Mouse (Mus musculus) kidney, postnatal 0 days (tissue): ENCODE data around the gene Tmem206. TPM values are rescaled to one million over a fixed set of nuclear protein-coding genes. Genes with fewer than 3 reads are reported as not detected.

Source experiments
- ATAC-seq: fragments of 200-750 bp; cut with Nextera tagmentation; replicated peaks from 2 replicates; pipeline ENCODE4 v1.8.0; 2017; ENCODE audit warnings: low read depth, moderate number of reproducible peaks, moderate TSS enrichment, moderate library complexity; ENCODE audit not compliant: low FRiP score
- DNase-seq: peaks from one replicate; pipeline ENCODE4 v3.0.0-alpha.2; 2016; ENCODE audit warnings: low spot score
- H3K27ac ChIP-seq: fragments of 300-500 bp; sonication (generic); 2 replicates; pipeline ENCODE4 v1.5.1; 2014; ENCODE audit warnings: mild to moderate bottlenecking
- H3K27me3 ChIP-seq: fragments of 300-500 bp; sonication (generic); 2 replicates; pipeline ENCODE4 v1.6.1; 2014; ENCODE audit warnings: low read length, mixed read lengths; ENCODE audit not compliant: insufficient read depth
- H3K36me3 ChIP-seq: fragments of 300-500 bp; sonication (generic); 2 replicates; pipeline ENCODE4 v1.6.1; 2014; ENCODE audit warnings: low read length, mixed read lengths; ENCODE audit not compliant: insufficient read depth
- H3K4me1 ChIP-seq: fragments of 300-500 bp; sonication (generic); replicated peaks from 2 replicates; pipeline ENCODE4 v1.6.1; 2014; ENCODE audit warnings: antibody characterized with exemption, low read length, mixed read lengths; ENCODE audit not compliant: insufficient read depth
- H3K4me2 ChIP-seq: fragments of 300-500 bp; sonication (generic); 2 replicates; pipeline ENCODE4 v1.6.1; 2014; ENCODE audit warnings: mild to moderate bottlenecking, low read length, moderate library complexity, mixed read lengths
- H3K4me3 ChIP-seq: fragments of 300-500 bp; sonication (generic); replicated peaks from 2 replicates; pipeline ENCODE4 v1.5.1; 2014; ENCODE audit warnings: low read depth, low read length
- H3K9ac ChIP-seq: fragments of 300-500 bp; sonication (generic); 2 replicates; pipeline ENCODE4 v1.6.1; 2014; ENCODE audit warnings: low read depth, low read length
- H3K9me3 ChIP-seq: fragments of 300-500 bp; sonication (generic); replicated peaks from 2 replicates; pipeline ENCODE4 v1.6.1; 2016; ENCODE audit warnings: low read length, inconsistent platforms, mixed read lengths
- CTCF ChIP-seq: IDR thresholded peaks from 2 replicates; pipeline ENCODE4 v1.5.1; 2016; ENCODE audit warnings: antibody characterized with exemption, low read depth, mild to moderate bottlenecking, moderate library complexity
- WGBS: fragments of 180-500 bp; shearing (Covaris S2); extraction: QIAGEN DNeasy Blood & Tissue Kit; methylation state at CpG from one replicate; pipeline ENCODE4 v1.1.7; 2014; 5-methylcytosine and 5-hydroxymethylcytosine counted together
- polyA plus RNA-seq: library from polyadenylated mRNA; unstranded; fragments of >200 nt; fragmentation: Nextera tagmentation; extraction: Ambion mirVana; gene quantifications from 2 replicates; pipeline ENCODE4 v1.2.1, GENCODE M21; 2015

Gene Tmem206
- polyA plus RNA-seq, 1 experiment from 2014 or later: 19.7 TPM

DNA sequence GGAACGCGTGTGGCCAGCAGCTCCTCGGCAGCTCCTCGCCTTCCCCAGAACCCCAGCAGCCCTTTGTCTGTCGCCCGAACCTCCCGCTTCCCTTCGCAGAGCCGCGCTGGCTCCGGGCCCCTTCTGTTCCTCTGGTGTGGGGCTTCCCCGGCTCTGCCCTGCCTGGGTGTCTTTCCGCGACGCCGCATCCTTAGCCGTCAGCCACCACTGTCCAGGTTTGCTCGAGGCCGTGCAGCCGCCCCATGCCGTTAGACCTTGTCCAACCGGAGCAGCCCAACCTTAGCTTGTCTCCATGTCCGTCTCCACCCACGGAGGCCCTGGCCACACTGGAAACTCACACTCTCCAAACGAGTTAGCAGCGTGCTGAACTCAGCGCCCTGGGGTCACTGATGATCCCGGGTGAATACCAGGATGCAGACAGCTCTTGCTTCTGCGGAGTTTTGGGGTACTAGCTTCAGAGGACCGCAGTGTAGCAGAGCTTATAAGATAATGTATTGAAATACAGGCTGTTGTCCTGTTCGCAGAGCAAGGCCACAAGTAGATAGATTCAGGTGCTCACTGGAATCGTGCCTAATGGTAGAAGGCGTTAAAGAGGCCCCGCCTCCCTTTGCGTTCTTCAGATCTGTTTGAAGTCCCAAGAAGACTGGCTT is 646 bp downstream of the Tmem206 start:
- peak; percentile 38 for ATAC-seq
- Histone ChIP-seq H3K9me3 (no peaks in the 10 kb centered on the region), H3K27me3 (no peaks in the 10 kb centered on the region), H3K27ac (peak overlapping the region; percentile 60), H3K4me1 (peaks cover 7% of the 10 kb centered on the region; the same call in 1 of the 2 replicates), H3K36me3 (no peaks in the 10 kb centered on the region; the same call in 1 of the 2 replicates), H3K4me2 (peak overlapping the region; percentile 85), H3K4me3 (peak overlapping the region; percentile 56), H3K9ac (peak overlapping the region; percentile 75)
- no peak for TF ChIP-seq CTCF
- 1% methylated on average over 34 of the region's 35 CpGs for WGBS
- peak; percentile 46 for DNase-seq

DNA sequence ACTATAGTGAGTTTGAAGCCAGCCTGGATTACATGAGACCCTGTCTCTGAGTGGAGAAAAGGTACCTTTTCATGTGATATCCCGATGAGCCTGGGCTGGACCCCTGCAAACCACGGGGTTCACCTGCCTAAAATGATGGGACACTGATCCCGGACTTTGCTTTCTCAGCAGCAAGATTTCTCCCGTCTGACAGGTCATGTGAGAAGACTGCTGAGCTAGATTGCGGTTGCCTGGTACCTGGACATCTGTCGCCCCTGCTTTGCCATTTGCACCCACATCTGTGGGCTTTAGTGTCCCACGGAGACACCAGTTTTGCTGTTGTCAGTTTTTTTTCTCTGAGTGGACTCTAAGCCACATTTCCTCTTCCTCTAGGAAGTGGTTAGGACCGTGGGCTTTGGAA is 1.5 kb downstream of the Tmem206 start:
- Histone ChIP-seq H3K36me3 (no peaks in the 10 kb centered on the region; the same call in 1 of the 2 replicates), H3K4me2 (peak overlapping the region; percentile 85), H3K9me3 (no peaks in the 10 kb centered on the region), H3K4me1 (peaks cover 7% of the 10 kb centered on the region; the same call in 1 of the 2 replicates), H3K27ac (peak overlapping the region; percentile 60; the same call in 1 of the 2 replicates), H3K9ac (no peak overlapping the region), H3K4me3 (no peak overlapping the region), H3K27me3 (no peaks in the 10 kb centered on the region)
- ATAC-seq (no peak), DNase-seq (no peak)
- 73% methylated on average over 8 of the region's 8 CpGs for WGBS
- no peak for TF ChIP-seq CTCF

DNA sequence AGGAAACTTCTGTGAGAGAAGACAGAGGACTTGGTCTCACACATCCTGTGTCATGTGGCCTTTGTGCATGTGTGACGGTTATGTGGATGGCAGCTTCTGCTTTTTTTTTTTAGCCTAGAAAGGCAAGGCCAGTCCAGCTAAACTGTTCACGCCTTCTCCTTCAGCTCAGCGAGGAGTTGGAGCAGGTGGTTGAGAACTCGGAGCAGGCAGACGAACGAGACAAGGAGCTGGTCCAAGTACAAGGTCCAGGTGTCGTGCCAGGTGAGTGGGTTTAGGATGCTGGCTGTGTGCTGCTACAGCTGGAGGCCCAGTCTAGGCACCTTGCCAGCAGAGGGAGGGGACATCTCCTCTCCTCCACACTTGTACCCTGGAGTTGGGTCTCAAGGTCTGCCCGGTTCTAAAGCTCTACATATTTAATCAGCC is 2.3 kb downstream of the Tmem206 start:
- Histone ChIP-seq H3K9ac (no peak overlapping the region), H3K36me3 (no peaks in the 10 kb centered on the region; the same call in 1 of the 2 replicates), H3K27me3 (no peaks in the 10 kb centered on the region), H3K9me3 (no peaks in the 10 kb centered on the region), H3K4me1 (peaks cover 7% of the 10 kb centered on the region; the same call in 1 of the 2 replicates), H3K4me2 (no peak overlapping the region), H3K27ac (peak overlapping the region; percentile 60), H3K4me3 (no peak overlapping the region)
- peak; percentile 81 for ATAC-seq
- no peak for TF ChIP-seq CTCF
- DNase-seq: peak; percentile 19
- WGBS: 61% methylated on average over 8 of the region's 8 CpGs

DNA sequence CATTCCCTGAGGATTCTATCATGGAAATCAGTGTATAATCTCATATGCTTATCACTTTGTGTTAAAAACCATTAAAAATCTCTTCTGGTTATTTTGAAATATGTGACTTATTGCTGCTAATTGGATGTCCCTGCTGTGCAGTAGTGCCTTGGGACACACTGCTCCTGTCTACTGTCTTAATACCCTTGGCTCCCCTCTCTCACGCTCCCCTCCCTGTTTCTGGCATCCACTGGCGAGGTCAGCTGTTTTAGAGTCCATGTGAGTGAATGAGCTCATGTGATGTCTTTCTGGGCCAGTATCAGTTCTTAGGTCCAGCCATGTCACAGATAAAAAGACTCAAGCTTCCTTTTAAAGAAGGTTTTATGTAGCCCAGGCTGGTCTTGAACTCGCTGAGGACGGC is 4.6 kb downstream of the Tmem206 start:
- Histone ChIP-seq H3K36me3 (peaks cover 6% of the 10 kb centered on the region; the same call in 1 of the 2 replicates), H3K9me3 (no peaks in the 10 kb centered on the region), H3K4me3 (no peak overlapping the region), H3K27me3 (no peaks in the 10 kb centered on the region), H3K4me2 (no peak overlapping the region), H3K9ac (no peak overlapping the region), H3K4me1 (peaks cover 7% of the 10 kb centered on the region; the same call in 1 of the 2 replicates), H3K27ac (no peak overlapping the region)
- DNase-seq (no peak), ATAC-seq (no peak)
- TF ChIP-seq CTCF: no peak
- WGBS: 87% methylated on average over 4 of the region's 4 CpGs

DNA sequence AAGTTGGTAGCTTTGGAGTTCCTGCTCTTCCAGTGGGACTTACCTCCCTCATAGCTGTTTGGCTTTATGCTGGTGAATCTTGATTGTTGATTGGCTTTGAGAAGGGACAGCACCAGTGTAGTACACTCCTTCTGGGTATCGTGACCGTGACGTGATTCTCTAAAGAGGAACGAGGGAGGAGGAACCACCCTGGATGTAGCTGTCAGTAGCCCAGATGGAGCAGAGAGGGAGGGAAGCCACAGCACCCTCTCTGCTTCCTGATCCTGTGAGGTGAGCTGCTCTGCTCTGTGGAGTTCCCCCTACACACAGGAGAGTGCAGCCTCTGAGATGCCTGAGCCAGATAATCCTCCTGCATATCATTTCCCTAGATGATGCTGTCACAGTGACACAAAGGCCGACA is 8.8 kb downstream of the Tmem206 start:
- 89% methylated on average over 5 of the region's 5 CpGs for WGBS
- Histone ChIP-seq H3K4me2 (no peak overlapping the region), H3K9ac (no peak overlapping the region), H3K27me3 (no peaks in the 10 kb centered on the region), H3K4me1 (no peaks in the 10 kb centered on the region), H3K9me3 (no peaks in the 10 kb centered on the region), H3K36me3 (peaks cover 10% of the 10 kb centered on the region), H3K27ac (no peak overlapping the region), H3K4me3 (no peak overlapping the region)
- DNase-seq: no peak
- TF ChIP-seq CTCF: no peak
- ATAC-seq: no peak

DNA sequence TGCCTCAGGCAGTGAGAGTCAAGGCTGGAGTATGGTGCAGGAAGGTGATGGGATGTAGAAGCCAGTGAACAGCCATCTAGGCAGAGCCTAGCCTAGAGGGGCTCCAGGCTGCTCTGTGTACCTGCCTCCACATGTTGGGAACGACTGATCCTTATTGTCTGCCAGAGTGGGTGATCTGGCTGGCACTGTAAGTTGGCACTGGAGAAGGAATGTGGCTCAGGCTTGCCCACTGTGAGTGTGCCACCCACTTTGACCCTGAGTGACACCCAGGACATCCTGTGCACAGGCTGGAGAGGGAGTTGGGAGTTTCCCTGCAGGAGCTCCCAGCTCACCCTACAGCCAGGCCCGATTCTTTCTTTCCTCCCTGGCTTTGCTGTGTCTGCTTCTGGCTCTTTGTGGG is 14.2 kb downstream of the Tmem206 start:
- ATAC-seq: no peak
- no peak for TF ChIP-seq CTCF

More for the DNA sequence above, 14.2 kb downstream of the Tmem206 start:
- Histone ChIP-seq H3K9ac (no peak overlapping the region), H3K36me3 (peaks cover 40% of the 10 kb centered on the region), H3K27me3 (no peaks in the 10 kb centered on the region), H3K9me3 (no peaks in the 10 kb centered on the region), H3K27ac (no peak overlapping the region), H3K4me2 (no peak overlapping the region), H3K4me1 (no peaks in the 10 kb centered on the region), H3K4me3 (no peak overlapping the region)
- 91% methylated on average over 2 of the region's 2 CpGs for WGBS
- DNase-seq: no peak
